Comparison of ENCODE assay signal across 22 mouse cellular contexts in genomic region chr17:70491575-70491974, GRCm38 (mm10).
DNase-seq lines count a peak whose midpoint lies in the region; TF ChIP-seq lines count a peak whose summit lies in the region.
"Had no signal": no experiment of that assay in that cellular context is flagged by ENCODE, and none has a peak within 500 bp of the region (broad histone marks: within the 10 kb centered on the region; RNA-seq: fewer than 3 reads in every experiment).

No protein-coding gene starts in this region.

- intact Hi-C loops in left cerebral cortex, adult 2 months (cut with DNase I) = loop anchor here (5.0 kb wide), 1 partner anchor 106 kb away; no protein-coding TSS in a partner anchor
- intact Hi-C loops in left cerebral cortex, postnatal 10 days (cut with DNase I) = no loop called here
- intact Hi-C loops in gastrocnemius, adult 2 months (cut with DNase I) = no loop called here

- no peak for TF ChIP-seq CTCF in left cerebral cortex, adult 2 months (IDR thresholded peaks at IDR 0.05)
- no peak for TF ChIP-seq CTCF in gastrocnemius, adult 2 months (IDR thresholded peaks at IDR 0.05)

- DNase-seq in cerebellum, adult 9-10 months = peak; percentile 35
- no peak for DNase-seq in cerebellum, adult 9-11 months
- peak; percentile 46 to 70 for DNase-seq in frontal cortex, adult 2 months (ENCODE audit: extremely low spot score in 1 of 2, low spot score in 1 of 2)
- DNase-seq in frontal cortex, postnatal 10 days (ENCODE audit: low spot score in 2 of 2) = no peak
- DNase-seq in left cerebral cortex, adult 2 months (ENCODE audit: extremely low spot score in 1 of 2, low spot score in 2 of 2) = no peak
- no peak for DNase-seq in left cerebral cortex, postnatal 10 days (ENCODE audit: extremely low spot score in 1 of 2, low spot score in 2 of 2)
- DNase-seq in telencephalon, adult 2 months (ENCODE audit: low read depth, low spot score) = peak; percentile 82
- DNase-seq in gastrocnemius, adult 2 months = no peak
- DNase-seq: adrenal gland, adult 8-10 months; adrenal gland, postnatal 14 days; adrenal gland, postnatal 36 days; B cell, adult 2 months; cerebellum, adult 11 months; cerebellum, adult 18-20 months; cerebellum, adult 8-10 months; cerebellum, postnatal 14 days; cerebellum, postnatal 36 days; forebrain, postnatal 0 days had no signal

- H3K4me3 ChIP-seq in left cerebral cortex, adult 2 months = no peak overlapping the region
- H3K4me3 ChIP-seq in gastrocnemius, adult 2 months = no peak overlapping the region
- H3K4me3 ChIP-seq: embryonic facial prominence, embryonic 10.5 days; embryonic facial prominence, embryonic 12.5 days; forebrain, embryonic 13.5 days; forebrain, embryonic 15.5 days had no signal

- H3K27ac ChIP-seq in left cerebral cortex, adult 2 months = peak overlapping the region; percentile 82
- H3K27ac ChIP-seq in gastrocnemius, adult 2 months = no peak overlapping the region
- H3K27ac ChIP-seq: embryonic facial prominence, embryonic 10.5 days; embryonic facial prominence, embryonic 12.5 days; forebrain, embryonic 13.5 days; forebrain, embryonic 15.5 days had no signal

Comparison
In these comparisons a context has a peak if more than half of its experiments do, and no peak if none do; other contexts are left out.
1. DNase-seq: peak in cerebellum, adult 9-10 months (single experiment), frontal cortex, adult 2 months (2 of 2) and telencephalon, adult 2 months (single experiment); none in cerebellum, adult 9-11 months (single experiment), frontal cortex, postnatal 10 days (0 of 2), left cerebral cortex, adult 2 months (0 of 2), left cerebral cortex, postnatal 10 days (0 of 2) and gastrocnemius, adult 2 months (single experiment).